Mouse (Mus musculus) left cerebral cortex, postnatal 25 days (tissue): ENCODE results near the gene St6gal2. TPM values are rescaled to one million over a fixed set of nuclear protein-coding genes. Genes with fewer than 3 reads are reported as not detected.
A peak's percentile ranks its signal among the peaks of the same experiment; 100 is the strongest.

Experiments
- DNase-seq, 2 experiments: peaks; one replicate each; pipeline ENCODE4 v3.0.0; 2022; ENCODE audit warnings: low spot score in 2 of 2, mixed read lengths in 1 of 2
- intact Hi-C: fragments of 180-260 bp; cut with DNase I; formaldehyde crosslinking; loops from one replicate; pipeline ENCODE4 v1.15.1; 2025
- total RNA-seq, 2 experiments: library from RNA; stranded (reverse); gene quantifications; 2 replicates each; pipeline ENCODE4 v1.2.3; 2021

St6gal2 gene
- 10 to 100 TPM; 46.3 to 53.9 TPM for total RNA-seq

GRCm38 (mm10) chr17:55445250-55446184 is at the start of gene St6gal2:
Gene St6gal2, plus strand, starts transcription at chr17:55445382.
- DNase-seq, result peak; percentile 79 to 83
- intact Hi-C loops, result loop anchor here (5.0 to 10.0 kb wide), 3 partner anchors 38 to 1091 kb away; no protein-coding TSS in a partner anchor

- DNase-seq, result peak; percentile 30 to 80
- intact Hi-C loops, result loop anchor here (5.0 kb wide), 3 partner anchors 41 to 124 kb away; partner anchors contain the start of gene St6gal2
These were observed 39.1 kb upstream of the St6gal2 start for GRCm38 (mm10) chr17:55406043-55406442.

GRCm38 (mm10) chr17:55416519-55416918 is 28.7 kb upstream of the St6gal2 start:
- intact Hi-C loops, result no loop called here
- peak in 1 of 2 experiments; percentile 4 for DNase-seq

GRCm38 (mm10) chr17:55446185-55446527 is 974 bp downstream of the St6gal2 start:
- peak in 1 of 2 experiments; percentile 45 for DNase-seq

GRCm38 (mm10) chr17:55446698-55447097 is 1.5 kb downstream of the St6gal2 start:
- DNase-seq, result peak in 1 of 2 experiments; percentile 49
- intact Hi-C loops, result loop anchor here (5.0 to 10.0 kb wide), 3 partner anchors 39 to 1092 kb away; no protein-coding TSS in a partner anchor

More at GRCm38 (mm10) chr17:55446185-55446527, 974 bp downstream of the St6gal2 start:
- intact Hi-C loops, result loop anchor here (5.0 to 10.0 kb wide), 3 partner anchors 39 to 1091 kb away; no protein-coding TSS in a partner anchor

DNA sequence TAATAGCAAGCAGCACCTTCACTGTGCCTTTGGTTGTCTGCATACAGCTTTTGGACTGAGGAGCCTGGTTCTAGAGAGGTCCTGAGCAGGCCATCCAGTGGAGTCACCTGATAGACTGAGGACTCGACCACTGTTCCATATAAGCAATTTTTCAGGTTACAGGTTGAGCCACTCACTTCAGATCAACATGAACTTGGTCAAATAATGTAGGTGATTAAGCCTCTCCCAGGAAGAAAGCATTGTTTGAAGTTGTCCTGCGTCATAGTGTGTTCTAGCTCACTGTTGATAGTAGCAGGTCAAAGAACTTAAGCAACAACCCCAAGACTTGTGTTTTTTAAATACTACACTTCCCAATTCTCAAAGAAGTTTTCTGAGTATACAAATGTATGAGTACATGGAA is 5.8 kb downstream of the St6gal2 start:
- no peak for DNase-seq
- intact Hi-C loops, result no loop called here

GRCm38 (mm10) chr17:55454487-55454886 is 9.3 kb downstream of the St6gal2 start:
- DNase-seq, result no peak
- intact Hi-C loops, result no loop called here

DNA sequence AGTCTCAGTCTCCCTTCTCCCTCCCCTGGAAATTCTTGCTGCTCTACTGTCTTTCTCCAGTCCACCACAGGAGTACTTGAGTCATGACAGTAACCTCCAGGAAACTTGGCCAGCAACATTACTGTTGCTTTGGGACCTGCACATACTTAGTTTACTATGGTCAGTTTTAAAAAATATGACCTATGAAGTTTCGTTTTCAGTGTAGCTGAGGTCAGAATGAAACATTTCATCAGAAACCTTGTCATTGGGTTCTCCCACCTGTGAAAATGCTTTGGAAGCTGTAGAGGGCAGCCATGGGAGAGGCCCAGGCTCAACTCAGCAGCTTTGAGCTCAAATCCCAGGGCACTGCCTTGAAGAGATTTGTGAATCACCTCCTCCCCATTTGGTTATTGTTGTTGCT is 15.0 kb downstream of the St6gal2 start:
- intact Hi-C loops, result no loop called here
- DNase-seq, result no peak

DNA sequence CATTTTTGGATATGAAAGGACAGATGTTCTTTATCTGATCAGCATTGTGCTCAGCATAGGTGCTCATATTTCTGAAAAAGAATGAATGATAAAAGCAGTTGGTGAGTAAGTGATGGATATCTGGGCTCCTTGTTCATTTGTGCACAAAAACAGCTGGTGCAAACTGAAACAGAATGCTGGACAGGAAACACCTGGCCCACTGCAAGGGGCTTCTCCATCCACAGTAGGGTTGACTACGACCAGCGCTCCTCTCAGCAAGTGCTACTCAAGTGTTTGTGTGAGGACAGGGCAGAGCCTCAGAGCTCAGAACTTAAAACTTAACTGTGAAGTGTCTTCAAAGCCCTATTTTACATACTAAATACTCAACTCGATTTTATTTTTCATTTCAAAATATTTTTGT is 22.4 kb downstream of the St6gal2 start:
- DNase-seq, result no peak
- intact Hi-C loops, result no loop called here

- DNase-seq, result no peak
- intact Hi-C loops, result no loop called here
These were observed 23.8 kb downstream of the St6gal2 start for GRCm38 (mm10) chr17:55468963-55469362.

DNA sequence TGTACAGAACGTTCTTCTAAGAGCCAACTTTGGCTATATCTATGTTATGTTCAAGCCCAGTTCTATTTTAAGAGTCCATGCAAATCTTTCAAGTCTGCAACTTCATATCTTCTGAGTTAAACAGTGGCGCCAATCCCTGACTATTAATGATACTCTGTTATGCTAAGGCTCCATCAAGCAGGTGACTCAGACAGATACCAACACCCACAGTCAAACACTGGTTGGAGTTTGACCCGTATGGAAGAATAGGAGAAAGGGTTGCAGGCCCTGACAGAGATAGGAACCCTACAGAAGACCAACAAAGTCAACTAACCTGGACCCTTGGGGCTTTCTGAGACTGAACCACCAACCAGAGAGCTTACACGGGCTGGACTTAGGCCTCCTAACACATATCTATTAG is 30.8 kb downstream of the St6gal2 start:
- intact Hi-C loops, result loop anchor here (10.0 kb wide), 1 partner anchor 1121 kb away; no protein-coding TSS in a partner anchor
- no peak for DNase-seq

DNA sequence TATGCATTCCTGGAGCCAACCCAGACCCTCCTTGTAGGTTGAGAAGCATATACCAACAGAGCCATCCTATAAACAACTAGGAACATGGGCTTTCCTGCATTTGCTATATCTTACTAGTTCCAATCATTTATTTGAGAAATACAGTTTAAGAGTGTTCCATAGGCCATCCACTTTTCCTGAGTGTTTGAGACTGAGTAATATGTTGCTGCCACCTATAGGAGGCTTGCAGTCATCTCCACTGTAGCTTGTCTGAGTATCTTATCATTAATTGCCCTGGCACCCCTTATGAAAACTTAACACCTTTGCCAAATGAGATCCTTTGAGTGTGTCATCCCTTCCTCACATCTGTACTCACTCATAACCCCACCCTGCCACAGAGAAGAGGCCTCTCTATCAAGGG is 32.2 kb downstream of the St6gal2 start:
- intact Hi-C loops, result loop anchor here (10.0 kb wide), 1 partner anchor 1123 kb away; no protein-coding TSS in a partner anchor
- DNase-seq, result no peak

DNA sequence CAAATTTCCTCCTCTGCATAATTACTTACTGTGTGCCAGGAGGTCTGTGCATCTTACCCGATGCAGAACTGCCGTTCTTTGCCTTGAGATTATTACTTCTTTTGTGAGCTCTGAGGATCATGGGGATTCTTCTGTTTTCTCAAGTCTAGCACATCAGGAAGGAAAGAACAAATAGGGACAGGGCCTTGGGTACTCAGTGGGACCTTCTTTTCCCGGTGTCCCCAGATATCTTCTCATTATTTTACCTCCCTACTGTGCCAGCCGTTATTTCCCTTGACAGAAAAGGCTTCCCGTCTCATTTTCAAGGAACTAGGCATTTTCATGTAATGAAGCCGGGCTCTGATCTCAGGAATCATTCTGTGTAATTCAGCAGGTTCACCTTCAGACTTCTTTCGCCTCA is 34.2 kb downstream of the St6gal2 start:
- no peak for DNase-seq
- intact Hi-C loops, result loop anchor here (10.0 kb wide), 1 partner anchor 1125 kb away; no protein-coding TSS in a partner anchor

- DNase-seq, result no peak
- intact Hi-C loops, result no loop called here
These were observed 39.1 kb downstream of the St6gal2 start for GRCm38 (mm10) chr17:55484108-55484870.

GRCm38 (mm10) chr17:55531872-55532271 is 86.7 kb downstream of the St6gal2 start:
- DNase-seq, result no peak

GRCm38 (mm10) chr17:55548476-55548875 is 103.3 kb downstream of the St6gal2 start:
- intact Hi-C loops, result no loop called here
- DNase-seq, result peak in 1 of 2 experiments; percentile 26

More at GRCm38 (mm10) chr17:55531872-55532271, 86.7 kb downstream of the St6gal2 start:
- intact Hi-C loops, result no loop called here

GRCm38 (mm10) chr17:55561774-55562173 is 116.6 kb downstream of the St6gal2 start:
- peak in 1 of 2 experiments; percentile 26 for DNase-seq

More at GRCm38 (mm10) chr17:55561774-55562173, 116.6 kb downstream of the St6gal2 start:
- intact Hi-C loops, result no loop called here
